Mouse (Mus musculus): ENCODE measurements at regions not wholly inside any gene's neighbourhood (a gene's known extent, or its start where the extent isn't known, plus 50 kb on each side); places are given as distances from the start of the nearest gene placed in this dataset.

DNA sequence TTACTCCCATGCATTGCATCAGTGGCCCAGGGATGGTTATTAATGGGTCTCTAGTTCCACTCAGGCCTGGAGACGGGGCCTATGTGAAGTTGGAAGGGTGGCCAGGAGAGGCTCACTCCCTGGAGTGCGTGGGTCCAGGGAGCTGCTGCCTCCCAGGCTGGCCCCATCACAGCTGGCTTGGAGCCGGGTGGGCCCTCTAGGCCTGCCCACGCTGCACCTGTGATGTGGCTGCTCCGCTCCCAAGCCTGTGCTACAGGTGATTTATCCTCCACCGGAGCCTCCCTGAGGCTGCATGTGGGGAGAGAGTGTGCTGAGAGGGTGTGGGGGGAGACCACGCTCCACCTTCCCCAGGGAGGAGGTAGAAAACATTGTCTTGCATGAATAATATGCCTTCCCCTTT, 476.3 kb downstream of the Ccdc171 start:
- no peak overlapping the region for H3K4me2 ChIP-seq (ENCODE audit: low read depth)
- no peak overlapping the region for H3K27ac ChIP-seq (ENCODE audit: low read depth, low read length)
- no peaks in the 10 kb centered on the region for H3K36me3 ChIP-seq (ENCODE audit: insufficient read depth)
- H3K27me3 ChIP-seq (ENCODE audit: insufficient read depth, low read length), result no peaks in the 10 kb centered on the region
- H3K4me3 ChIP-seq (ENCODE audit: low read depth, low read length), result no peak overlapping the region
- no peak for TF ChIP-seq CTCF (IDR thresholded peaks at IDR 0.05; ENCODE audit: low read depth)
- ATAC-seq (no peak; the same call in 1 of the 2 replicates), DNase-seq (no peak)
- H3K9ac ChIP-seq, result no peak overlapping the region
- 81% methylated on average over 7 of the region's 7 CpGs for WGBS
- no peaks in the 10 kb centered on the region for H3K9me3 ChIP-seq (ENCODE audit: low read length)
- no peaks in the 10 kb centered on the region for H3K4me1 ChIP-seq (ENCODE audit: insufficient read depth)

DNA sequence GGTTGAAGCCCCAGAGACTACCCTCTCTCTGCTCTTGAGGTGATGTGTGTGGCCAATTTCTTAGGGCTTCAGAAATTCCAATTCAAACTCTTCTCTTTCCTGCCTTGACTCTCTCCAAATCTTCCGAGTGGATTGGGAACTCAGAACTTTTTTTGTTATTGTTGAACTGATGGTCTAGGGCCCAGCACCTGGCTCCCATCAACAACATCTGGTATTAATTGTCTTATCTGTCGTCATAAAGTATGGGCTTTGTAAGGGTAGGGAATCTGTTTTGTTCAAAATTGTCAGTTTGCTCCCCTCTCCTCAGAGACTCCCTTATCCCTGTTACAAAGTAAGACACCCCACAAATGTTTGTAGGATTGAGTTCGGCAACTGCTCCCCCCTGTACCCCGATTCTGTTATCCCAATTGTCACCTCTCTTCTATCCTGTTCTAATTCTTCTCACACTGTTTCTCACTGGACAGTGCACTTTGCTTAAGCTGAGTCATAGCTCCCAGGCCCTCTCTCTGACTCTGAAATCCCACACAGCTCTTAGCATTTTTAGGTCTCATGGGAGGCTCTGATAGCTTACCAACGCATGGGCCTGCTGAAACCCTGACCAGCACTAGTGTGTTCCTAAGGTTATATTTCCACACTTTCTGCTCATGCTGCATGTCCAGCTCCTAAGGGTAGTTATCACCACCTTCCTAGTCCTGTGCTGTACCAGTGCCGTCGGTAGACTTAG, 478.9 kb downstream of the Ccdc171 start:
- no peak for ATAC-seq
- Histone ChIP-seq H3K4me3 (ENCODE audit: low read depth, low read length) (no peak overlapping the region), H3K27me3 (ENCODE audit: insufficient read depth, low read length) (no peaks in the 10 kb centered on the region), H3K36me3 (ENCODE audit: insufficient read depth) (no peaks in the 10 kb centered on the region), H3K9me3 (ENCODE audit: low read length) (no peaks in the 10 kb centered on the region), H3K4me2 (ENCODE audit: low read depth) (no peak overlapping the region), H3K9ac (no peak overlapping the region), H3K27ac (ENCODE audit: low read depth, low read length) (no peak overlapping the region), H3K4me1 (ENCODE audit: insufficient read depth) (no peaks in the 10 kb centered on the region)
- DNase-seq, result no peak
- TF ChIP-seq CTCF (IDR thresholded peaks at IDR 0.05; ENCODE audit: low read depth), result no peak
- 87% methylated on average over 7 of the region's 7 CpGs for WGBS

DNA sequence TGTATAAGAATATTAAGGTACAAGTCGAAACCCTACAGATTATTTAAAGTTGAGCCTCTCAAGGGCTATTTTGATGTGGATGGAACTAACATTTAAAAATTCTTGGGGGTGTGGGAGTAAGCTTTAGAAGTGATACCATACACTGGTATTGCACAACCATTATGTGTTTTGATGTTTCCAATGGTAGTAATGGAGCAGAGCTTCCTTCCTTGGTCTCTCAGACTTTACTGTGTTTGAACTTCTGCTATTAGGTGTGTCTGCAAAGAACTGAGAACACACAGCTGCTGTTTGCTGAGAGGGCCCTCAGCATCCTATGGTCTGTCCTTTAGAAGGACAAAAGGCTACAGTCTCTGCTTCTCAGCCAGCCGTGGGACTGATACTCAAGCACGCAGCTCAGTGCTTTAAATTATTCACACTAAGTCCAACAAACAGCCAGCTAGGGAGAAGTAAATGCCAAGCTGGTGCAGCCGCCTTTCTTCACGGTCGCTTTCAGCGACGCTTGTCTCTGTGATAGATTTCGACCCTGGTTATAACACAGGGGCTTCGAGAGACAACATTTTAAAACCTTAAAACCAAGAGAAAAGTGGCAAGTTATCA, 479.5 kb downstream of the Ccdc171 start:
- 47% methylated on average over 10 of the region's 10 CpGs for WGBS
- DNase-seq (no peak), ATAC-seq (no peak)
- Histone ChIP-seq H3K9ac (no peak overlapping the region), H3K27me3 (ENCODE audit: insufficient read depth, low read length) (no peaks in the 10 kb centered on the region), H3K9me3 (ENCODE audit: low read length) (no peaks in the 10 kb centered on the region), H3K4me2 (ENCODE audit: low read depth) (no peak overlapping the region), H3K4me3 (ENCODE audit: low read depth, low read length) (no peak overlapping the region), H3K36me3 (ENCODE audit: insufficient read depth) (no peaks in the 10 kb centered on the region), H3K27ac (ENCODE audit: low read depth, low read length) (no peak overlapping the region), H3K4me1 (ENCODE audit: insufficient read depth) (no peaks in the 10 kb centered on the region)
- no peak for TF ChIP-seq CTCF (IDR thresholded peaks at IDR 0.05; ENCODE audit: low read depth)

DNA sequence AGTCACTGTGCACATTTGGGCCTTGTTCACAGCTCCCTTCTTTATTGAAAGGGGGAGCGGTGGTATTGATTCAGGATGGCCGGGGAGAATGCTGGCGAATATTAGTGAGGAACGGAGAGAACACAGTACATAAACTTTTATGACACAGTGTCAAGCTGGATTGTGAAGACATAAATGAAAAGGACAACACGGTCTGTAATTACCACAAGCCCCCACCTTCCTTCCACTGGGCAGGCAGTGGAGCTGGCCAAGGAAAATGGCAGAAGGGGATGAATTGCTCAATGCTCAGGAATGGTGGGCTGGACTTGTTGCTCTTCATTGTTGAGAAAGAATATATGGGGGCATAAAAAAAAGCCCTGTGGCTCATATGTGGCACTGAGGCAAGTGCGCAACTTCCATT, 486.6 kb downstream of the Ccdc171 start:
- 94% methylated on average over 6 of the region's 6 CpGs for WGBS
- DNase-seq (no peak), ATAC-seq (no peak)
- Histone ChIP-seq H3K9me3 (ENCODE audit: low read length) (no peaks in the 10 kb centered on the region), H3K4me2 (ENCODE audit: low read depth) (no peak overlapping the region), H3K4me3 (ENCODE audit: low read depth, low read length) (no peak overlapping the region), H3K36me3 (ENCODE audit: insufficient read depth) (no peaks in the 10 kb centered on the region), H3K4me1 (ENCODE audit: insufficient read depth) (no peaks in the 10 kb centered on the region), H3K27ac (ENCODE audit: low read depth, low read length) (no peak overlapping the region), H3K27me3 (ENCODE audit: insufficient read depth, low read length) (no peaks in the 10 kb centered on the region), H3K9ac (no peak overlapping the region)
- TF ChIP-seq CTCF (IDR thresholded peaks at IDR 0.05; ENCODE audit: low read depth), result no peak

DNA sequence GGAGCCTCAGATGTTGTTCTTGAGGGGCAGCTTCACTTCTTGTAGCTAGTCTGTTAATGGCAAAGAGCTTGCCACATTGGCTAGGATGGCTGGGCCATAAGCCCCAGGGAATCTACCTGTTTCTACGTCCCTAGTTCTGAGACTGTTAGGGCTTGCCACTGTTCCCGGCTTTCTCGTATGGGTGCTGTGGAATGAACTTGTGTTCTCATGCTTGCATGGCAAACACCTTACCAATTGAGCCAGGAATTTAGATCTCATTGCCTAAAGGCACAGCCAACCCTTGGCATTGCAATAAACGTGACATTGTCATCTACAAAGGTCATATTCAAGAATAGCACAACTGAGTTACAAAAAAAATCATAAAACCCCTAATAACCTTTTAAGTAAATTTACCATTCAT, 489.8 kb downstream of the Ccdc171 start:
- DNase-seq (no peak), ATAC-seq (no peak)
- Histone ChIP-seq H3K4me1 (ENCODE audit: insufficient read depth) (no peaks in the 10 kb centered on the region), H3K27me3 (ENCODE audit: insufficient read depth, low read length) (no peaks in the 10 kb centered on the region), H3K4me2 (ENCODE audit: low read depth) (no peak overlapping the region), H3K36me3 (ENCODE audit: insufficient read depth) (no peaks in the 10 kb centered on the region), H3K27ac (ENCODE audit: low read depth, low read length) (no peak overlapping the region), H3K9me3 (ENCODE audit: low read length) (no peaks in the 10 kb centered on the region), H3K9ac (no peak overlapping the region), H3K4me3 (ENCODE audit: low read depth, low read length) (no peak overlapping the region)
- 93% methylated on average over 4 of the region's 4 CpGs for WGBS
- TF ChIP-seq CTCF (IDR thresholded peaks at IDR 0.05; ENCODE audit: low read depth), result no peak

DNA sequence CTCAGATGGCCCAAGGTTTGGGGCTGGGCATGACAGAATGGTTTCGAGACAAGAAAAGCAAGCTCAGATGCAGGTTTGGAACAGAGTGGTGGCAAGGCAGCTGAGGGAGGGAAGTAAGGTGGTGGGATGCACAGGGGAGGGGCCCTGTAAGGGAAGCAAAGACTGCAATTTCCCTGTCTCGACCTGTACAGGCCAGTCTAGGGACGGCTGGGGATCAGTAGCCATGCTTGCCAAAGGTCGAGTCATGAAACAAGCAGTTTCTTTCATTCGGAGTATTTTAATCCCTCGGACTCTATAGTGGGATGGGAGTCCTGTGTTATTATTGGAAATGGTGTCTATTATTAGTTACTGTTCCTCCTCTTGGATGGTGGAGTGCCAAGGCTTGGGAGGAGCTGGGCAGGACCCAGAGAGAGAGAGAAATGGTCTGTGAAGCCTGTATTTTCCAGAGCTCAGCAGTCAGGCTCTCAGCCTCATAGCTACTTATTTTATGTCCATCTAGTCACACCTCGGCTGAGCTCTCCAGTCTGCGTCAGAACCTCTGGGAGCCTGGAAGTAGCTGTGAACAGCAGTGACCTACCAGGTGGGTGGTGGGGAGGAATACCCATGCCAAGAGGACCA, 490.3 kb downstream of the Ccdc171 start:
- Histone ChIP-seq H3K36me3 (ENCODE audit: insufficient read depth) (no peaks in the 10 kb centered on the region), H3K27ac (ENCODE audit: low read depth, low read length) (no peak overlapping the region), H3K4me3 (ENCODE audit: low read depth, low read length) (no peak overlapping the region), H3K4me1 (ENCODE audit: insufficient read depth) (no peaks in the 10 kb centered on the region), H3K9ac (no peak overlapping the region), H3K27me3 (ENCODE audit: insufficient read depth, low read length) (no peaks in the 10 kb centered on the region), H3K4me2 (ENCODE audit: low read depth) (no peak overlapping the region), H3K9me3 (ENCODE audit: low read length) (no peaks in the 10 kb centered on the region)
- no peak for TF ChIP-seq CTCF (IDR thresholded peaks at IDR 0.05; ENCODE audit: low read depth)
- DNase-seq, result no peak
- 73% methylated on average over 8 of the region's 8 CpGs for WGBS
- no peak for ATAC-seq

DNA sequence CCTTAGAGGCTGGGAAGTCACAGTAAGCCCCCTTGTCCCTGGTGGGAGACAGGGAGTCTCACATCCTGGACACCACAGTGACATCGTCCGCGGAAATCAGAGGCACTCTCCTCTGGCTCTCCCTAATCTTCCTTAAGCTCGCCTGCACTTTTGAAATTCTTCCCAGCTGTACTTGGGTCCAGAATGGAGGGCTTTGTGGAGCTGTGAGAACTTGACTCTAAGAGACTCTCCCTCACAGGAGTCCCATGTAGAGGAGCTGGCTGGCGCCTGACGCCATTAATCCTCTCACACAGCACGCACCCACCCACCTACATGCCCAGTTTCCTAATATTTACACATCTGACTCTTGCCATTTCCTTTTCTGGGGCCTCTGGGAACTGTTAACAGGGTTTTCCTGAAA, 492.8 kb downstream of the Ccdc171 start:
- H3K27ac ChIP-seq (ENCODE audit: low read depth, low read length), result no peak overlapping the region
- H3K9me3 ChIP-seq (ENCODE audit: low read length), result no peaks in the 10 kb centered on the region
- no peaks in the 10 kb centered on the region for H3K36me3 ChIP-seq (ENCODE audit: insufficient read depth)
- H3K4me1 ChIP-seq (ENCODE audit: insufficient read depth), result no peaks in the 10 kb centered on the region
- no peak for DNase-seq
- ATAC-seq, result no peak; the same call in 1 of the 2 replicates
- no peak overlapping the region for H3K4me3 ChIP-seq (ENCODE audit: low read depth, low read length)
- no peak for TF ChIP-seq CTCF (IDR thresholded peaks at IDR 0.05; ENCODE audit: low read depth)
- H3K4me2 ChIP-seq (ENCODE audit: low read depth), result no peak overlapping the region
- H3K27me3 ChIP-seq (ENCODE audit: insufficient read depth, low read length), result no peaks in the 10 kb centered on the region
- 69% methylated on average over 7 of the region's 7 CpGs for WGBS
- H3K9ac ChIP-seq, result no peak overlapping the region
